Mouse (Mus musculus): ENCODE data around the gene Alkbh3. TPM values are rescaled to one million over a fixed set of nuclear protein-coding genes. Genes with fewer than 3 reads are reported as not detected.

The Alkbh3 gene
- total and polyA plus RNA-seq, 3 experiments, result not detected

DNA sequence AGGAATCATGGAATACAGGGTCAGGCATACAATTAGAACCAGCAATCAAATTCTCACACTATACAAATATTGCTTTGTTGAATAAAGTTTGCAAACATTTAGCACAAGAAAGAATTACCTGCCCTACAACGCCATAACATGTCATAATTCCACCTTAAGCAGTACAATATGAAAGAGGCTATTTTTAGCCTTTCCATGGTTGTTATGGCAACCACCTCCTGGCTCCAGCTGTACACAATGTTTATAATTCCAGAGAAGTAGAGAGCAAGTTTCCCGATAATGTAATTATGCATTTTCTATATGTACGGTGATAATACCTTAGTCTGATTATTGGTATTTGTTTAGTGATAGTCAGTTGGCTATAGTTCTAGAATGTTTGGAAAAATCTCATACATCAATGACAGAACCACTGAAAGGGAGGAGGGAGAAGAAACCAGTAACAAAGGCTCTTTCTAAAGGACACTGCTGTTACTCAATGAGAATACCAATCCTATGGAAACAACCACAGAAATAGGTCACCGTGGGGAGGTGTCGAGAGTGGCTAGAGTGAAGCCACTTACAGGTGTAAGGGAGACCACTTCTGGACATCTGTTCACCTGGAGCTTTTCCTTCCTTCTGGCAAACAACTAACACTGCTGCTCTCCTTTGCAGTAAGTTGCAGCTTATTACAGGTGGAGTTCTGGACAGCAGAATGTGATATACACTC, 39.0 kb upstream of the Alkbh3 start:
- Histone ChIP-seq H3K79me2 (ENCODE audit: control insufficient read depth, insufficient read depth, low read length, poor library complexity) (no peaks in the 10 kb centered on the region), H3K27ac (ENCODE audit: control insufficient read depth, low read depth, low read length) (no peak overlapping the region), H3K36me3 (ENCODE audit: control insufficient read depth in 1 of 2, insufficient read depth in 2 of 2, low read length in 2 of 2) (no peaks in the 10 kb centered on the region; a peak in 1 of 4 replicates), H3K4me1 (ENCODE audit: control insufficient read depth in 1 of 2, insufficient read depth in 2 of 2, low read length in 2 of 2) (no peaks in the 10 kb centered on the region), H3K9ac (ENCODE audit: control insufficient read depth, low read depth, low read length, poor library complexity, severe bottlenecking) (no peak overlapping the region), H3K9me3 (replicated peaks; ENCODE audit: insufficient read depth, low read length) (no peaks in the 10 kb centered on the region), H3K27me3 (ENCODE audit: control insufficient read depth in 1 of 2, insufficient read depth in 2 of 2, low read length in 2 of 2) (no peaks in the 10 kb centered on the region), H3K4me3 (ENCODE audit: control insufficient read depth in 1 of 2, insufficient read depth in 1 of 2, low read depth in 2 of 2, low read length in 2 of 2) (no peak overlapping the region)
- no peak for DNase-seq (ENCODE audit: low read depth, low spot score)
- no peak for TF ChIP-seq BHLHE40 (IDR thresholded peaks at IDR 0.05; ENCODE audit: borderline replicate concordance, low read depth, low read length)

GRCm38 (mm10) chr2:94048733-94049470, 38.3 kb upstream of the Alkbh3 start:
- TF ChIP-seq EP300 (IDR thresholded peaks at IDR 0.05; ENCODE audit: low read depth in 1 of 2, low read length in 2 of 2) (no peak), KAT2A (conservative IDR thresholded peaks at IDR 0.05; ENCODE audit: low read depth, low read length) (no peak), TBP (IDR thresholded peaks at IDR 0.05; ENCODE audit: low read depth, low read length) (no peak), ELF1 (IDR thresholded peaks at IDR 0.05; ENCODE audit: low read depth, low read length) (no peak), MXI1 (IDR thresholded peaks at IDR 0.05; ENCODE audit: low read depth, low read length) (no peak), ZC3H11A (IDR thresholded peaks at IDR 0.05; ENCODE audit: low read depth, low read length) (no peak), MAX (IDR thresholded peaks at IDR 0.05; ENCODE audit: low read length) (no peak), GATA1 (IDR thresholded peaks at IDR 0.05; ENCODE audit: low read depth, low read length) (no peak), MEF2A (IDR thresholded peaks at IDR 0.05; ENCODE audit: extremely low read depth, insufficient replicate concordance, low read depth, low read length, poor library complexity, severe bottlenecking) (no peak), BHLHE40 (IDR thresholded peaks at IDR 0.05; ENCODE audit: borderline replicate concordance, low read depth, low read length) (no peak), CHD1 (IDR thresholded peaks at IDR 0.05; ENCODE audit: low read depth, low read length) (no peak), SMC3 (IDR thresholded peaks at IDR 0.05; ENCODE audit: low read depth, low read length) (no peak), NELFE (IDR thresholded peaks at IDR 0.05; ENCODE audit: low read depth, low read length) (no peak), JUND (IDR thresholded peaks at IDR 0.05; ENCODE audit: low read depth, low read length) (no peak), USF1 (IDR thresholded peaks at IDR 0.05; ENCODE audit: low read depth, low read length) (no peak), TAL1 (IDR thresholded peaks at IDR 0.05; ENCODE audit: low read length) (no peak), POLR2AphosphoS2 (IDR thresholded peaks at IDR 0.05; ENCODE audit: low read length) (no peak), GABPA (IDR thresholded peaks at IDR 0.05; ENCODE audit: low read depth, low read length) (no peak), POLR2AphosphoS5 (IDR thresholded peaks at IDR 0.05; ENCODE audit: borderline replicate concordance, low read depth, low read length) (no peak)
- no peak overlapping the region for H3K9ac ChIP-seq (ENCODE audit: control insufficient read depth, low read depth, low read length, poor library complexity, severe bottlenecking)
- no peaks in the 10 kb centered on the region for H3K79me2 ChIP-seq (ENCODE audit: control insufficient read depth, insufficient read depth, low read length, poor library complexity)
- no peak for DNase-seq (ENCODE audit: low read depth, low spot score)
- H3K27ac ChIP-seq (ENCODE audit: control insufficient read depth, low read depth, low read length), result no peak overlapping the region
- no peaks in the 10 kb centered on the region for H3K27me3 ChIP-seq (ENCODE audit: control insufficient read depth in 1 of 2, insufficient read depth in 2 of 2, low read length in 2 of 2)
- H3K36me3 ChIP-seq (ENCODE audit: control insufficient read depth in 1 of 2, insufficient read depth in 2 of 2, low read length in 2 of 2), result no peaks in the 10 kb centered on the region; a peak in 1 of 4 replicates
- no peak overlapping the region for H3K4me3 ChIP-seq (ENCODE audit: control insufficient read depth in 1 of 2, insufficient read depth in 1 of 2, low read depth in 2 of 2, low read length in 2 of 2)
- H3K4me1 ChIP-seq (ENCODE audit: control insufficient read depth in 1 of 2, insufficient read depth in 2 of 2, low read length in 2 of 2), result no peaks in the 10 kb centered on the region
- H3K9me3 ChIP-seq (replicated peaks; ENCODE audit: insufficient read depth, low read length), result no peaks in the 10 kb centered on the region

Measured in MEL (cell line).